Mouse (Mus musculus) Muller cell, postnatal 12 days (primary cell): ENCODE measurements around the gene Ceacam9.
A peak's percentile ranks its signal among the peaks of the same experiment; 100 is the strongest.
"Not testable (repeated sequence)": the region's sequence is repeated elsewhere in the genome, so short reads cannot be mapped to it uniquely, and the experiment has no call there.

Source experiments
- DNase-seq: peaks from one replicate; pipeline ENCODE4 v3.0.0-alpha.2; 2015; ENCODE audit errors: inconsistent ontology term

The Ceacam9 gene

GRCm38 (mm10) chr7:16721629-16722028, at the start of gene Ceacam9:
Gene Ceacam9, plus strand, starts transcription at chr7:16721929.
- DNase-seq = no peak

- no peak for DNase-seq
Observed at GRCm38 (mm10) chr7:16673823-16674222, 47.9 kb upstream of the Ceacam9 start.

GRCm38 (mm10) chr7:16674699-16675098, 47.0 kb upstream of the Ceacam9 start:
- not testable (repeated sequence) for DNase-seq

GRCm38 (mm10) chr7:16675605-16676004, 46.1 kb upstream of the Ceacam9 start, which contains the start of gene Ceacam15:
Gene Ceacam15, minus strand, starts transcription at chr7:16675705.
- no peak for DNase-seq

GRCm38 (mm10) chr7:16680194-16680593, 41.5 kb upstream of the Ceacam9 start:
- not testable (repeated sequence) for DNase-seq

- DNase-seq = no peak
Observed at GRCm38 (mm10) chr7:16689196-16689595, 32.5 kb upstream of the Ceacam9 start.

GRCm38 (mm10) chr7:16695025-16695424, 26.7 kb upstream of the Ceacam9 start:
- DNase-seq = no peak

- no peak for DNase-seq
Observed at GRCm38 (mm10) chr7:16699042-16699441, 22.7 kb upstream of the Ceacam9 start.

GRCm38 (mm10) chr7:16700583-16700982, 21.1 kb upstream of the Ceacam9 start:
- no peak for DNase-seq

GRCm38 (mm10) chr7:16706385-16706784, 15.3 kb upstream of the Ceacam9 start:
- DNase-seq = no peak

- DNase-seq = no peak
Observed at GRCm38 (mm10) chr7:16708244-16708643, 13.5 kb upstream of the Ceacam9 start.

GRCm38 (mm10) chr7:16710604-16711003, 11.1 kb upstream of the Ceacam9 start:
- no peak for DNase-seq

GRCm38 (mm10) chr7:16712633-16713415, 8.9 kb upstream of the Ceacam9 start:
- no peak for DNase-seq

GRCm38 (mm10) chr7:16716456-16717152, 5.1 kb upstream of the Ceacam9 start:
- DNase-seq = not testable (repeated sequence)

- not testable (repeated sequence) for DNase-seq
Observed at GRCm38 (mm10) chr7:16722490-16722889, 761 bp downstream of the Ceacam9 start.

GRCm38 (mm10) chr7:16728596-16729348, 7.0 kb downstream of the Ceacam9 start:
- DNase-seq = peak; percentile 67

GRCm38 (mm10) chr7:16729563-16729962, 7.8 kb downstream of the Ceacam9 start:
- DNase-seq = not testable (repeated sequence)

GRCm38 (mm10) chr7:16730791-16731190, 9.1 kb downstream of the Ceacam9 start:
- DNase-seq = no peak

GRCm38 (mm10) chr7:16731893-16732422, 10.2 kb downstream of the Ceacam9 start:
- no peak for DNase-seq

- DNase-seq = no peak
Observed at GRCm38 (mm10) chr7:16737606-16738072, 15.9 kb downstream of the Ceacam9 start.

GRCm38 (mm10) chr7:16738073-16738696, 16.5 kb downstream of the Ceacam9 start, which contains the start of gene Ap2s1:
Gene Ap2s1, plus strand, starts transcription at chr7:16738410.
- peak; percentile 97 for DNase-seq
